ENCODE assay signal across 8 mouse cellular contexts in the genomic region with DNA sequence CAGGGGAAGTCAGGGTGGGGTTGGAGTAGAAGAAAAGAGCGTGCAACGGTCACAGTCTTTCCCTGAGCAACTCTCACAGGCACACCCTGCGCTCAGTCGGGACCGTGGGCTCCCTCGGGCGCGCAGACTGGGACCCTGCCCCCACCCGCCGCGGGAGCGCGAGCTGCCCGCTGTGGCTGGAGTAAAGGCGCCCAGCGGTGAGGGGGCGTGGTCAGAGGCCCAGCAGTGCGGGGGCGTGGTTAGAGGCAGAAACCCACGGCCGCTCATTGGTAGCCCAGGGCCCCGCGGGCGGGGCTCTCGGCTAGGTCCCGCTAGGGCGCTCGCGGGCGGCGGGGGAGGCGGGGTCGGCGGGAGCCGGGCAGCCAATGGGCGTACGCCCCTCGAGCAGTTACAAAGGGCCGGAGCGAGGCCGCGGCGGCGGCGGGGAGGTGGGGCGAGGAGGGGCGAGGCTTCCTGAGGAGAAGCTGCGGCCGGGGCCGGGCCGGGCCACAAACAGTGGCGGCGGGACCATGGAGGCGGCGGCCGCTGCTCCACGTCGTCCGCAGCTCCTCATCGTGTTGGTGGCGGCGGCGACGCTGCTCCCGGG. TPM values are rescaled to one million over a fixed set of nuclear protein-coding genes. Genes with fewer than 3 reads are reported as not detected.
DNase-seq lines count a peak whose midpoint lies in the region; ATAC-seq lines count a peak whose summit lies in the region.

Gene Tgfbr1 (plus strand): TSS at position 420 of the 586 bp plus-strand sequence.

- peak within 1 kb of the TSS; percentile 63; the same call in 1 of the 2 replicates for H3K27ac ChIP-seq in brown adipose tissue, adult 24 weeks (replicated peaks; ENCODE audit: low read depth, low read length)
- H3K27ac ChIP-seq in heart, embryonic 13.5 days (replicated peaks), result peak within 1 kb of the TSS; percentile 97
- peak within 1 kb of the TSS; percentile 86 for H3K27ac ChIP-seq in liver, embryonic 12.5 days
- peak within 1 kb of the TSS; percentile 95 for H3K27ac ChIP-seq in stomach, embryonic 15.5 days

- no peaks in the 10 kb centered on the region; the same call in 1 of the 2 replicates for H3K4me1 ChIP-seq in brown adipose tissue, adult 24 weeks (ENCODE audit: control insufficient read depth, insufficient read depth, insufficient read length, low read length)
- peaks cover 44% of the 10 kb centered on the region for H3K4me1 ChIP-seq in heart, embryonic 13.5 days
- H3K4me1 ChIP-seq in liver, embryonic 12.5 days, result peaks cover 19% of the 10 kb centered on the region
- peaks cover 10% of the 10 kb centered on the region for H3K4me1 ChIP-seq in stomach, embryonic 15.5 days

- peak; percentile 100 for ATAC-seq in heart, embryonic 13.5 days (ENCODE audit: extremely low read depth, insufficient number of reproducible peaks, low FRiP score, low TSS enrichment)
- ATAC-seq in liver, embryonic 12.5 days, result peak; percentile 99
- peak; percentile 100 for ATAC-seq in stomach, embryonic 15.5 days (ENCODE audit: insufficient read depth, low FRiP score, low read depth)

- no peaks in the 10 kb centered on the region for H3K9me3 ChIP-seq in heart, embryonic 13.5 days
- H3K9me3 ChIP-seq in liver, embryonic 12.5 days (replicated peaks), result no peaks in the 10 kb centered on the region
- H3K9me3 ChIP-seq in stomach, embryonic 15.5 days, result no peaks in the 10 kb centered on the region

- peak within 1 kb of the TSS; percentile 95 for H3K4me3 ChIP-seq in brown adipose tissue, adult 24 weeks (ENCODE audit: insufficient read depth, low read depth, low read length)
- peak within 1 kb of the TSS; percentile 82 for H3K4me3 ChIP-seq in heart, embryonic 13.5 days
- peak within 1 kb of the TSS; percentile 71 for H3K4me3 ChIP-seq in liver, embryonic 12.5 days
- H3K4me3 ChIP-seq in stomach, embryonic 15.5 days (replicated peaks), result peak within 1 kb of the TSS; percentile 91

- peak within 1 kb of the TSS; percentile 94 for H3K9ac ChIP-seq in heart, embryonic 13.5 days
- H3K9ac ChIP-seq in liver, embryonic 12.5 days, result peak within 1 kb of the TSS; percentile 90
- H3K9ac ChIP-seq in stomach, embryonic 15.5 days, result peak within 1 kb of the TSS; percentile 88

- no peaks in the 10 kb centered on the region for H3K27me3 ChIP-seq in heart, embryonic 13.5 days (replicated peaks)
- peaks cover 32% of the 10 kb centered on the region for H3K27me3 ChIP-seq in liver, embryonic 12.5 days (replicated peaks)
- no peaks in the 10 kb centered on the region for H3K27me3 ChIP-seq in stomach, embryonic 15.5 days (replicated peaks)

- H3K36me3 ChIP-seq in heart, embryonic 13.5 days, result no peaks in the 10 kb centered on the region
- no peaks in the 10 kb centered on the region for H3K36me3 ChIP-seq in liver, embryonic 12.5 days
- no peaks in the 10 kb centered on the region for H3K36me3 ChIP-seq in stomach, embryonic 15.5 days

- H3K4me2 ChIP-seq in heart, embryonic 13.5 days, result peak within 1 kb of the TSS; percentile 91
- peak within 1 kb of the TSS; percentile 100 for H3K4me2 ChIP-seq in liver, embryonic 12.5 days
- peak within 1 kb of the TSS; percentile 95 for H3K4me2 ChIP-seq in stomach, embryonic 15.5 days

- DNase-seq in CD4-positive, CD25-positive, alpha-beta regulatory T cell, adult 2 months (ENCODE audit: low read depth, low spot score), result peak; percentile 96
- peak; percentile 36 for DNase-seq in fat pad, adult 2 months (ENCODE audit: extremely low read depth, low read depth, low spot score)
- peak; percentile 100 for DNase-seq in kidney, postnatal 10 days
- peak; percentile 97 for DNase-seq in natural killer cell, adult 2 months (ENCODE audit: low spot score in 2 of 2)

- WGBS in heart, embryonic 13.5 days, result under 1% methylated on average over 57 of the region's 65 CpGs
- whole genome bisulfite sequencing in liver, embryonic 12.5 days (ENCODE audit: insufficient replicate concordance), result 1% methylated on average over 53 of the region's 65 CpGs
- 0% methylated on average over 53 of the region's 65 CpGs for WGBS in stomach, embryonic 15.5 days

RNA-seq across cellular contexts. Expression of gene Tgfbr1, which starts in this region (rescaled TPM):
- polyA plus RNA-seq in brown adipose tissue, adult 24 weeks (2012; ENCODE audit: insufficient read depth, insufficient read length, missing spikeins), result 6.8 and 7.9 TPM in 2 replicates
- 23.5 and 25.4 TPM in 2 replicates for polyA plus RNA-seq in heart, embryonic 13.5 days (2015; fragmentation: Nextera tagmentation; extraction: Ambion mirVana)
- polyA plus RNA-seq in liver, embryonic 12.5 days (2016; fragmentation: Nextera tagmentation; extraction: Ambion mirVana), result 10.5 and 11.5 TPM in 2 replicates
- 24.3 and 29.8 TPM in 2 replicates for polyA plus RNA-seq in stomach, embryonic 15.5 days (2015; fragmentation: Nextera tagmentation; extraction: Ambion mirVana)

Comparison
In these comparisons a context has a peak if more than half of its experiments do, and no peak if none do; other contexts are left out.
1. Peak in every context shown above with its lines: DNase-seq, ATAC-seq, H3K4me3 ChIP-seq and H3K27ac ChIP-seq.
2. DNase-seq: peak in every context shown above with its lines; median percentile 100 in kidney, postnatal 10 days; 97 in natural killer cell, adult 2 months; 96 in CD4-positive, CD25-positive, alpha-beta regulatory T cell, adult 2 months; 36 in fat pad, adult 2 months.